Mouse (Mus musculus) kidney, adult 10 weeks (tissue): Measurements from ENCODE around the gene Aar2. TPM values are rescaled to one million over a fixed set of nuclear protein-coding genes. Genes with fewer than 3 reads are reported as not detected.

ENCODE experiments used
- polyA plus RNA-seq: library from polyadenylated mRNA; stranded (reverse); fragments of 350-450 nt; fragmentation: Illumina TruSeq; extraction: RNeasy Lipid Tissue Mini Kit (QIAGEN cat#74804); gene quantifications from one replicate; pipeline ENCODE4 v1.2.3, GENCODE M21; 2014; ENCODE audit warnings: low read depth, low replicate concordance

Aar2 gene
- polyA plus RNA-seq, result 5.5 TPM

DNA sequence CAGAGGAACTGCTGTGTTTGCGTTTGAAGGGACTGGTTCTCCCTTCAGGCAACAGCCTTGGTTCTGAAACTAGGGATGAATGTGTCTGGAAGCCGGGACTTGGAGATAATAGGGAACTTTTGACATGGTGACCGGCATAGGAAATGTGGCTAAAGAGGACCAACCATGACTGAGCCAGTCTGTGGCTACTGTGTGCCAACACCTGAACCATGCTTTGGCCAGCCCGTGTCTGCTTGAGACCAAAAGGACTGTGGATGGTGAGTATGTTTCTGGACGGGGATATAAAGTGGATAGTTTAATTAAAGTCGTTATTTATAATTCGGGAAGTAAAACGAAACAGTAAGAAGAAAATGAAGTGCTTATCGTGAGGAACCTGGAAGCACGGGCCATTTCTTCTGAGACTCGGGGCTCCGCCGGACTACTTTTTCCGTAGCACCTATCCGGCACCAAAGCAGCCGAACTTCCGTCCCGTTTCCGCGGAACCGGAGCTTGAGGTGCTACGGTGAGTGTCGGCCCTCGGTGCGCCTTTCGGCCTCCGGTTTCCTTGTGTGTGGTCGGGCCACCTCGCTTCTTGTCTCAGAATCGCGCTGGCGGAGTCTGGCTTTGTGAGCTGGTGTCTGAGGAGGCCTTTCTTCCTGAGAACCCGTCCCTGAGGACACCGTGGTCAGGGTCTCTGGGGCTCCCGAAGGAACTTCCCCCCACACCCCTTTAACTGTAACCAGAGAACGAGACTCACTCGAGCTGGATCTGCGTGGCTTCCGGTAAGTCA lies at the start of gene Aar2:
Aar2 (plus strand) TSS at position 462 of the 769 bp plus-strand sequence.

DNA sequence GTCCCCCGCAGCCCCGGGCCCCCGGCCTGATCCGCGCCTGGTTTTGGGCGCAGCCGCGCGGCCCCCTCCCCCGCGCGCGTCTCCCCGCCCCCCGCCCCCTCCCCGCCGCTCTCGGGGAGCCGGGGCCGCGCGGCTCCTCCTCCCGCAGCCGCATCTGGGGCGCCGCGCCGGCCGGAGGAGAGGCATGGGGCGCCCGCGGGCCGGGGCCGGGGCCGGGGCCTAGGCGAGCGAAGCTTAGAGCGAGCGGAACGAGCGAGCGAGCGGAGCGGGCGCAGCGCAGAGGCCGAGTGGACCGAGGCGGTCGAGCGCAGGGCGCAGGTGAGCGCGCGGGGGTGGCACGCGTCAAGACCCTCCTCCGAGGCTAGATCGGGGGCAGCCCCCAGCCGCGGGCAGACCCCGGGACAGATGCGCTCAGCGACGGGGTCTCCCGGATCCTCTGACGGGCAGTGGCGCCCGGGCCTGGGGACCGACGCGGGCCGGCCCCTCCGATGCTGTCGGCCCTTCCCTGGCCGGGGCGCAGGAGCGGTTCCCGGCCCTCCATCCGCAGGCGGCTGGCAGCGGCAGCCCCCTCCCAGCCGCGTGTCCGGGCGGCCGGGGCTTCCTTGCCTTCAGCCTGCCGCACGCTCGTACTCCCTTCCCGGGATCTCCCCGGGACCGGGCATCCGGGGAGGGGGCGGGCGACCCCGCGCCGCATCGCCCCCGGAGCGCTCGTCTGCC lies 66.3 kb downstream of the Aar2 start, which contains the start of gene Dlgap4:
Dlgap4 (plus strand) TSS at position 165 of the 717 bp plus-strand sequence.

Other genes starting within 250 kb of the Aar2 start
- gene Cnbd2, start 235.3 kb upstream of the Aar2 start, polyA plus RNA-seq, result 2.0 TPM
- not detected for gene Scand1, start 234.9 kb upstream of the Aar2 start, polyA plus RNA-seq
- gene Epb41l1, start 126.7 kb upstream of the Aar2 start, polyA plus RNA-seq, result 7.7 TPM
- 2.3 TPM for gene Dlgap4, start 66.1 kb downstream of the Aar2 start, polyA plus RNA-seq
- gene Myl9, start 227.8 kb downstream of the Aar2 start, polyA plus RNA-seq, result 7.4 TPM